Mouse (Mus musculus): ENCODE results near the gene Mgea5.

- TF ChIP-seq CTCF (IDR thresholded peaks at IDR 0.05; ENCODE audit: control insufficient read depth, insufficient read depth, low read length) (no peak), POLR2A (IDR thresholded peaks at IDR 0.05; ENCODE audit: borderline replicate concordance, control insufficient read depth, low read depth, low read length) (no peak)
Measured at GRCm38 (mm10) chr19:45788337-45788736, 4.7 kb upstream of the Mgea5 start.

Measured in bone marrow, adult 2 months (tissue).